Mouse (Mus musculus) adrenal gland, adult 2 months (tissue): ENCODE data around the gene Fem1b. TPM values are rescaled to one million over a fixed set of nuclear protein-coding genes. Genes with fewer than 3 reads are reported as not detected.

Experiments used
- DNase-seq: peaks from one replicate; pipeline ENCODE4 v3.0.0; 2021
- polyA plus RNA-seq: library from polyadenylated mRNA; depleted of rRNA; stranded (reverse); fragments of >200 nt; gene quantifications from 2 replicates; pipeline ENCODE4 v1.2.3, GENCODE M21; 2012; rRNA removed
- total RNA-seq, 2 experiments: library from RNA; stranded (reverse); gene quantifications; 2 replicates each; pipeline ENCODE4 v1.2.3; 2021

Fem1b gene
- total and polyA plus RNA-seq, 3 experiments, result 8.1 to 33.8 (median 31.6) TPM

DNA sequence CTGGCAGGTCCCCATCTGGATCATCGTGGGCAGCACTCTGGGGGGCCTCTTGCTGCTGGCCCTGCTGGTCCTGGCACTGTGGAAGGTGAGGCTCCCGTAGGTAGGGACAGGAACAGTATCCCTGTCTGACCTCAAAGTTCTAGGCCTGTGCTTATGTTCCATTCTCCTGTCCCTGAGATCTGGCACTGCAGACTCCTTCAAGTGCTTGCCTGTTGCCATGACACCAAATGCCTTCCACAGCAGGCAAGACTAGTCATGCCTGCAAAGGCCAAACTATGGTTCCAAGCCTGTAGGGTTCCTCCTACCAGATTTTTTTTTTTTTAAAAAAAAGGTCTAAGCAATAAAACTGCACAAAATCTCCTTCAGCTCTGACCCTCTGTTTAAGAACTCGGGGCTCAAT is 29.8 kb downstream of the Fem1b start:
- DNase-seq, result peak; percentile 33

DNA sequence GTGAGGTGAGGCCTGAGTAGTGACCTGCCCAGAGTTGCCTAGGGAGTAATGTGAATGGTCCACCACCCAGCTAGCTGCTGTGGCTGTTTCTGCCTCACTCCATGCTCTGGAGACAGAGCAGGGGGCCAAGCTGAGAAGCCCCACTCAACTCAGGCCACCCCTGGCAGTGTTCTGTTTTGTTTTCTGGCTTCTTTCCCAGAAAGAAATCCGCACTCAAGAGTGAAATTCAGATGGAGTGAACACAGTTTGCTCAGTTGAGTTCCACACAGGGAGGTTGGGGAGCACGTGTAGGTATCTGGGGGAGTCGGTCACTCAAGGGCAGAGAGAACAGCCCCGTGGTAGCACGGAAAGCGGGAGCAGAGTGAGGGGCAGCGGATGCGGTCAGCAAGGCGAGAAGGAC is 33.0 kb downstream of the Fem1b start:
- DNase-seq, result no peak

DNA sequence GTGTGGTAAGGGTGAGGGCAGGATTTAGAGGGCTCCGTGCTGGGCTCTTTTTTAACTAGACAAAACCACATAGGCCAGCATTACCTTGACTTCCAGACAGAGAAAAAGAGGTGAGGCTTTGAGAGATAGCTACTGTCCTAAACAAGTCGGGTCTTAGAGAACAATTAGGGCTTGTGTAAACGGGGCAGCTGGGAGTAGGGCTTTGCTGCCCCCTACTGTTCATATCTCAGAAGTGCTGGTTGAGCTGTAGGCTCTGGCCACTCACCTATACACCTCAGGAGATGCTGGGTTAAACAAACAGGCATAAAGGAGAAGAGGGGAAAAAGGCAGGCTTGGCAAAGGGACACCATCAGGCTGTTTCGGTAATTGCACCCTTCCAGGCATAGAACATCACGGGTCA is 34.3 kb downstream of the Fem1b start:
- peak; percentile 72 for DNase-seq

DNA sequence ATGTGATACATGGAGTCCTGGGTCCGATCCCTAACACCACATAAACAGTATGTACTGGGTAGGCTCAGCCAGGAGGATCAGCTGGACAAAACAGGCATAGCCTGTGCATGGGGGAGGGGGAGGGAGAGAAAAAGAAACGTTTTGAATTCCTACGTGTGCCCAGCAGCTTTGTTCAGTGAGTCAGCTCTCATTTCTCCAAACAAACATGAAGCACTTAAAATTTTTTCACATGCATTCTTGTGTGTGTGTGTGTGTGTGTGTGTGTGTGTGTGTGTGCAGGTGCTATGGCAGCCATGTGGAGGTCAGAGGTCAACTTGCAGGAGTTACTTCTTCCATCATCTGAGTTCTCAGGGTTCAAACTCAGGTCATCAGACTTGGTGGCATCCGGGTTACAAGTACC is 36.3 kb downstream of the Fem1b start:
- no peak for DNase-seq

DNA sequence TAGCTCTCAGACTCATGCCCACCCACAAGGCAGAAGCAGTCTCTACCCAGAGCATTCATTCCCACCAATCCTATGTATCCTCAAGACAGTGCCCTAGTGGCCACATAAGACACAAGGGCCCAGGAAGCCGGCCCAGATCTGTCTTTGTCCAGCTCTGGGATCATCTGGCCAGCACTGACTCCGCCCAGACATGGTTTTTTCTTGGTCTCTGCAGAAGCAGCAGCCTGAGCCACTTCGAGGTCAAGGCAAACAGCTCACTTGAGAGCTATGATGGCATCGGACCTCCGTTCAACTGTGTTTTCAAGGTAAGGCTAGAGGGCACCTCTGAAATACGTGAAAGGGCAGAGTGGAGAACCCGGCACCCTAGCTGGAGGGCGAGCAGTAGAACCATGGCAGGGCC is 39.0 kb downstream of the Fem1b start:
- DNase-seq, result peak; percentile 61

DNA sequence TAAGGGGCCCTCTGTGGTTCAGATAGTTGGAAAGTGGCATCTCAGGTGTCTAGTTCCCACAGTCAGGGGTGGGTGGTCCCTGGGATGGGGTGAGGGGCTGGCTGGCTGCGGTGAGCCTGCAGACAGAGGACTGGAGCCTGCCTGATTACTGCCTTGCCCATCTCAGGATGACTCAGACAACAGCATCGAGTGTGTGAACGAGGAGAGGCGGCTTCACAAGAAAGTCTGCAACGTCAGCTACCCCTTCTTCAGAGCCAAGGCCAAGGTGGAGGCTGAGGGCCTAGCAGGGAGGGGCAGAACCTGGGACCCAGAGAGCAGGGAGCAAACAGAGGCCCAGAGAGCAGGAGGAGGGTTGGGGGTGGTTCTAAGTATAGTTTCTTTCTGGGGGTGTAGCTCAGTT is 43.4 kb downstream of the Fem1b start:
- no peak for DNase-seq

DNA sequence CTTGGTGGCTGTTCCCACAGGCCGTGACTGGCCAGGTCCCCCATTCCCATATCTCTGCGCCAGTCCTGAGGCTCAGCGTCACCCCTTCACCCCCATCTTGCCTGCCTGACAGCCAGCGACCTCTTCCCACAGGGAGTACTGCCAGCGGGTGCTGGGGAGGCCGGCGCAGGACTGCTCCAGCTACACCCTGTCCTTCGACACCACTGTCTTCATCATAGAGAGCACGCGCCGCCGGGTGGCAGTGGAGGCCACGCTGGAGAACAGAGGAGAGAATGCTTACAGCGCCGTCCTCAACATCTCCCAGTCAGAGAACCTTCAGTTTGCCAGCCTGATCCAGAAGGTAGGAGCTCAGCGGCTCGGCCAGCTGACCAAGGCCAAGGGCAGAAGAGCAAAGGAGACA is 44.3 kb downstream of the Fem1b start:
- DNase-seq, result no peak

DNA sequence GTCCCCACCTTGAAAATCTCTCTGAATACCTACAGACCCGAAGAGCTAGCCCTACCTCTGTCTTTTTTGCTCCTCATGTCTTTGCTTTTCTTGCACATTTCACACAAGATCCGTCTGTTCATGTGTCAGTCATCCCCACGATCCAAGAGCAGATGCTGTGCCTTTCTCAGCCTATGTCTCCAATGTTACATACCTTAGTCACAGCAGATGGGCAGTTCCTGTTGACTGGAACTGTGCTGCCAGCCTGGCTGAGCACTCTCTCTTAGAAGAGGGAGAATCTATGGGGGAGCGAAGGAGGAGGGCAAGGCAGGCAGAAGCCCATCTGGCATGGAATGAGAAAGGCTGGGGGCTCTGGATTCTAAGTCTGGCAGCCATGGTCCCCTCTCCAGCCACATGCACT is 46.4 kb downstream of the Fem1b start:
- DNase-seq, result no peak

DNA sequence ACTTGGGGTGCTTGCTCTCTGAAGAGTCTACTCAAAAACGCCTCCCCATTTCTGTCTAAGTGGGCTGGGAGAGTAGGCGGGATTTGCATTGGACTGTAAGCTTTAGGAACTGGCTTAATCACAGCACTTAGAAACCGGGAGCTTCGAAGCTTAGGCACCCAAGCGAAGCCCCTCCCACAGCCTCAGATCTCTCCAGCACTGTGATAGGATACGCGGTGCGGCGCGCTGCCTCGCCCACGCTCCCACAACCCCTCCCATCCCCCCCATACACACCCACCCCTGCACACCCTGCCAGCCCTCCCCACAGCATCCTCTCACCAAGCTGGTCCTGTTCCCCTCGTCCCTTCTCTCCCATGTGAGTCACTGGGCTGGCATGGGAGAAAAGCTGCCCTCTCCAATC is 48.3 kb downstream of the Fem1b start:
- DNase-seq, result no peak

DNA sequence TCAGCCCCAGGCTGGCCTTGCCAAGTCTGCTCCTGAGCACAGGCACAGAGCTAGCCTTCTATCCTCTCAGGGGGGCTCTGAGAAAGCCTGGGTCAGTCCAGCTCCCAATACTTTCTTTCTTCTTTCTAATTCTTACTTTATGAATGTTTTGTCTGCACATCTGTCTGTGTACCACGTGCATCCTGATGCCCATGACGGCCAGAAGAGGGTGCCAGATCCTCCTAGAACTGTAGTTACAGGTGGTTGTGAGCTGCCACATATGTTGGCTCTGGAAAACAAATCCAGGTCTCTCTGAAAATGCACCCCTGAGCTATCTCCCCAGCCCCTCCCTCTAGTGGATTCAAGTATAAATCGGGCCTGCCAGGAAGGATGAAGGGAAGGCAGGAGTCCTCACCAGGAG is 52.1 kb downstream of the Fem1b start:
- no peak for DNase-seq

DNA sequence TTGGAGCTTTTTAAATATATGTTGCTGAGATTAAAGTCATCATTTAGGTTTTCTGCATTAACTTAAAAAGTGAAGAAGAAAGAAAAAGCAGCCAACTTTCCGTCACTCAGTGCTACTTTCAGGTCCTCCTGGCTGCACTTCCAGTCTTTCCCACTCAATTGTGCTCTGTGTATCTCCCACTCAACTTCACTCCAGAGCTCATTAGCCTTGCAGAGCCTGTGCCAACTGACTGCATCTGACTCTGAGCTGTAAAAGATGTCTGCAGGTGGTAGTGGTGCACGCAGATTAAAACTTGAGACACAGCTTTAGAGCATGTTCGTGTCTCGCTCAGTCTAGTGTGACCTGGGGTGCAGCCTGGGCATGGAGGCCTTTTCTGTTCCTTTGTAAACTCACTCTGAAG is 53.4 kb downstream of the Fem1b start:
- no peak for DNase-seq

DNA sequence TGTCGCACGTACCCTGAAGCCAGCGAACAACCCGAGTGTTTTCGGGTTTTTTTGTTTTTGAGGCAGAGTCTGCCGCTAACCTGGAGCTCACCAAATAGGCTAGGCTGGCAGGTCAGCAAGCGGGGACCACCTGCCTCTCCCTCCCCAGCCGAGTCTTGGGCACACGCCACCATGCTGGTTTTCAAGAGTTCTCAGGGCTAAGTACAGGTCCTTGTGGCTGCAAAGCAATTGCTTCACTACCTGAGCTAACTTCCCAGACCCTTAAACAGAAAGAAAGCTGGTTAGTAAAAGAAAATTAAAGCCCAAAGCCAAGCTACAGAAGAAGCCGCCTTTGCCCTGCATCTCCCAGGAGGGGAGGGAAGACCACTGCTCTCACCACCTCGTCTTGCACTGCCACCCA is 61.4 kb downstream of the Fem1b start:
- DNase-seq, result no peak

DNA sequence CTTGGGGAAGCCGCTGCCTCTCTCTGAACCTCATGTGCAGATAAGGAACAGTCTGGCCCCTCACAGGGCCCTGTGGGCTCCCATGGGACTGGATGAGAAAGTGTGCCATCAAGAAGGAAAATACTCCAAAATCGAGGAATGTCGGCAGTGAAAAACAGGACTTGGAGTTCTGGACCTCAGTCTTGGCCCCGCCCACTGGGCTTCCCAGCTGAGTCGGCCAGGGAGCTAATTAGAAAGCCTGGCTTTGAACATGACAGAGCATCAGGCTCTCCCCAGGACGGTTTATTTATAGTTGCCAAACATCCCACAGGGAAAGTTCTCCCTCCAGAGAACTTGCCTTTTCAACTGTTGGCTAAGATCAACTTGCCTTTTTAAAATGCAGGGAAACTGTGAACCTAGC is 62.1 kb downstream of the Fem1b start:
- DNase-seq, result no peak

DNA sequence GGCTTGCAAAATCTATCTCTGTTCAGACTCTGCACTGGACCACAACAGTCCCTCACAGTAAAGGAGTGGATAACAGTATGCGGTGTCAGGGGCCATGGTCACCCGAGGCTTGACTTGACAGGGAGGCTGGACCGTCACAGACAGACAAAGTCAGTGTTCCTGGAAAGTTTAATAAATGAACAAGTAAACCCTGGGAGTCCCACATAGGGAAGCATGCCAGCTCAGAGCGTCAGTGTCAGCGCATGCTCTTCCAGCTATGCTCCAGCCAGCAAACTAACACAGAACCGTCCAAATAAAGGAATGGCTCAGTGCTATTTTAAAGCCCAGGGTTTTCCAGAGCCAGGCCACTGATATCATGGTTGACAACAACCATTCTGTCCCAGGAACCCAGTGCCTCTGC is 65.1 kb downstream of the Fem1b start:
- no peak for DNase-seq

DNA sequence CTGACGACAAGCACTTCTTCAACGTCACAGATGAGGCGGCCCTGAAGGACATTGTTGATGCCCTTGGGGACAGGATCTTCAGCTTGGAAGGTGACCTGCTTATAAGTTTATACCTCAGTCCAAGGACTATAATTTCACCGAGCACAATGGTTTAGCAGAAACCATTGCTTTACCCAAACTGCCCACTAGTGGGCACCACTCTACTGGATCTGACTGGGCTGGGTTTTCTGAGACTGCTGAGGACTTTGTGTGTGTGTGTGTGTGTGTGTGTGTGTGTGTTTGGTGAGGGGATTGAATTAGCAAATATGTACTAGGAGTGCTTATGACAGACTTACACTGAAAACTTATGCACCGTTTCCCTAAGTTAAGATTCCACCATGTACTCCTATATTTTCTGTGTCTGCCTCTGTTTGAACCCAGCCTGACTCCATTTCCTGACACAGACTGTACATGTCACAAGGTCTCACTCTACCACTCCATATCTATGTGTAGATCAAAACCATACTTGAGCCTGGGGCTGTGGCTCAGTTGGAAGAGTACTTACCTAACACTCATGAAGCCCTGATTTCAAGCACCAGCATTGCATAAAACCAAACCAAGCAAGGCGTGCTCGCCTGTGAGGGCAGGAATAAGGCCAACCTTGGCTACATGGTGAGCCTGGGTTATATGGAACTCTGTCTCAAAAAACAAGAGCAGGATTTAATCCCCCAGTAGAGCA is 67.0 kb downstream of the Fem1b start:
- DNase-seq, result peak; percentile 49

Other genes with a start within 250 kb of the Fem1b start
- gene Itga11, start 134.1 kb downstream of the Fem1b start, total RNA-seq, result 1 to 10 TPM; 1.9 to 3.5 TPM
- gene Itga11, start 134.1 kb downstream of the Fem1b start, polyA plus RNA-seq, result 1.3 and 1.5 TPM in 2 replicates
- 10 to 100 TPM; 20.0 to 20.2 TPM for gene Cln6, start 26.9 kb upstream of the Fem1b start, total RNA-seq
- gene Cln6, start 26.9 kb upstream of the Fem1b start, polyA plus RNA-seq, result 65.3 and 68.9 TPM in 2 replicates
- 10 to 100 TPM in 1 of 2 experiments, 1 to 10 TPM in 1; 7.8 to 12.0 TPM for gene Calml4, start 46.1 kb upstream of the Fem1b start, total RNA-seq
- 0.77 and 0.97 TPM in 2 replicates for gene Calml4, start 46.1 kb upstream of the Fem1b start, polyA plus RNA-seq
- gene Pias1, start 176.0 kb upstream of the Fem1b start, total RNA-seq, result 10 to 100 TPM; 36.5 to 43.8 TPM
- gene Pias1, start 176.0 kb upstream of the Fem1b start, polyA plus RNA-seq, result 7.7 and 9.3 TPM in 2 replicates